In the genomic region with DNA sequence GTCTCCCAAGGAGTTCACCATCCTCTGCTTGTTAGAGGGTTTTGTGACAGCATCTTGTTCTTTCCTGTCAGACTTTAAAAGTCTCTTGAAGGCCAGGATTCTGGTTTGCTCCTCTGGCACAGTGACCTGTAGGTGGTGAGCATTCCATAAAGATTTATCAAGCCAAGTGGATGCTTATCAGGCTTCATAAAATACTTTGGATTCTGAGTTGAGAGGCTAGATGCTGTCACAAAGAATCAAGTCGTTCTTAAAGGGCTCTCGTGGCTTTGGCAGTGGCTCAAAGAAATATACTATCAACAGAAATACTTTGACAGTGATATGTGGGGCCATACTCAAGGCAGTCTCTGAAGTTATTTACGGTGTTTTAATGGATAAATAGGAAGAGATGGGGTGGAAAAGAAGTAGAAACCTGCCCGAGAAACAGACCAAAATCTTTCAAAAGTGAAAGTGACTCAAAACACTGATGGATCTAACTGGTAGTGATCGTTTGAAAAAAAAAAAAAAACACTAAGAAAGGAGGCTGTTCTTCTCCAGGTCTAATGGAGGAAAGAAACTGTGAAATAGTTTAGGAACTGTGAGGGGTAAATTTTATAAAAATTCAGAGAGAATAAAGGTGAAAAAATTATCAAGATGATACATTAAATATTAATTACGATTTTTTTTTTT, we compare ENCODE assay signal across 19 mouse cellular contexts.
DNase-seq lines count a peak whose midpoint lies in the region; ATAC-seq and TF ChIP-seq lines count a peak whose summit lies in the region.
"Had no signal": no experiment of that assay in that cellular context is flagged by ENCODE, and none has a peak within 500 bp of the region (broad histone marks: within the 10 kb centered on the region; RNA-seq: fewer than 3 reads in every experiment).

No protein-coding gene starts in this region.

- 30% methylated on average over 6 of the region's 6 CpGs for WGBS in heart, postnatal 0 days

- H3K27ac ChIP-seq in heart, postnatal 0 days (ENCODE audit: low read depth): no peak overlapping the region
- H3K27ac ChIP-seq: heart, adult 2 months; hindbrain, embryonic 12.5 days; limb, embryonic 15.5 days had no signal

- intact Hi-C loops in heart, postnatal 14 days (cut with DNase I): no loop called here

- H3K9ac ChIP-seq in heart, postnatal 0 days (replicated peaks; ENCODE audit: low read depth, low read length): no peak overlapping the region
- H3K9ac ChIP-seq: hindbrain, embryonic 12.5 days; limb, embryonic 15.5 days had no signal

- no peaks in the 10 kb centered on the region for H3K36me3 ChIP-seq in heart, postnatal 0 days (replicated peaks; ENCODE audit: control insufficient read depth, insufficient read depth, low read length)
- H3K36me3 ChIP-seq: hindbrain, embryonic 12.5 days; limb, embryonic 15.5 days had no signal

- peak overlapping the region; percentile 25; the same call in 1 of the 2 replicates for H3K4me2 ChIP-seq in heart, postnatal 0 days (ENCODE audit: low read depth, low read length)
- H3K4me2 ChIP-seq: hindbrain, embryonic 12.5 days; limb, embryonic 15.5 days; midbrain, embryonic 11.5 days had no signal

- no peak for ATAC-seq in heart, postnatal 0 days (ENCODE audit: insufficient read depth, low read depth)
- ATAC-seq: inflammation-experienced regulatory T-cells, adult 6 months had no signal

- peak; percentile 20 for DNase-seq in adrenal gland, adult 2 months
- no peak for DNase-seq in adrenal gland, adult 18-20 months (ENCODE audit: low spot score in 2 of 2)
- DNase-seq in heart, postnatal 0 days (ENCODE audit: low spot score): no peak
- no peak for DNase-seq in heart, postnatal 14 days
- DNase-seq in lung, postnatal 14 days: peak; percentile 10
- DNase-seq in frontal cortex, postnatal 10 days (ENCODE audit: low spot score in 2 of 2): no peak
- no peak for DNase-seq in kidney, adult 9 months
- DNase-seq in cerebellum, adult 9-10 months: no peak
- DNase-seq: cerebellum, adult 9-11 months; gastrocnemius, postnatal 10 days; heart, adult 2 months; kidney, adult 8-10 months; kidney, postnatal 4 days; right cerebral cortex, adult 18-20 months; thymus, postnatal 4 days had no signal

- no peaks in the 10 kb centered on the region for H3K9me3 ChIP-seq in heart, postnatal 0 days (replicated peaks; ENCODE audit: control insufficient read depth, low read length)
- H3K9me3 ChIP-seq: hindbrain, embryonic 12.5 days; limb, embryonic 15.5 days had no signal

- no peak for TF ChIP-seq CTCF in heart, postnatal 0 days (IDR thresholded peaks at IDR 0.05; ENCODE audit: low read depth)

- no peak overlapping the region for H3K4me3 ChIP-seq in heart, postnatal 0 days (ENCODE audit: low read depth, low read length)
- H3K4me3 ChIP-seq: heart, adult 2 months; hindbrain, embryonic 12.5 days; limb, embryonic 15.5 days had no signal

- no peaks in the 10 kb centered on the region for H3K4me1 ChIP-seq in heart, postnatal 0 days (ENCODE audit: control insufficient read depth, insufficient read depth)
- H3K4me1 ChIP-seq: hindbrain, embryonic 12.5 days; limb, embryonic 15.5 days had no signal

- TF ChIP-seq EP300 in heart, postnatal 0 days (IDR thresholded peaks at IDR 0.05; ENCODE audit: low read depth): no peak

- H3K27me3 ChIP-seq in heart, postnatal 0 days (ENCODE audit: control insufficient read depth, insufficient read depth, low read length): no peaks in the 10 kb centered on the region
- H3K27me3 ChIP-seq: hindbrain, embryonic 12.5 days; limb, embryonic 15.5 days had no signal

Comparison
In these comparisons a context has a peak if more than half of its experiments do, and no peak if none do; other contexts are left out.
1. DNase-seq: peak in adrenal gland, adult 2 months (single experiment) and lung, postnatal 14 days (single experiment); none in adrenal gland, adult 18-20 months (0 of 2), heart, postnatal 0 days (single experiment), heart, postnatal 14 days (0 of 2), frontal cortex, postnatal 10 days (0 of 2), kidney, adult 9 months (single experiment) and cerebellum, adult 9-10 months (single experiment).